Mouse (Mus musculus) CD4-positive, CD25-positive, alpha-beta regulatory T cell, adult 4 months (primary cell): Measurements from ENCODE around the gene Cbx2. TPM values are rescaled to one million over a fixed set of nuclear protein-coding genes. Genes with fewer than 3 reads are reported as not detected.
A peak's percentile ranks its signal among the peaks of the same experiment; 100 is the strongest.

Experiments
- ATAC-seq: one replicate; pipeline ENCODE4 v1.8.0; 2017
- polyA plus RNA-seq, 2 experiments: library from polyadenylated mRNA; unstranded; fragments of 100-300 nt; shearing (Covaris generic); gene quantifications; one replicate each; pipeline ENCODE4 v1.2.1; 2017

The Cbx2 gene
- polyA plus RNA-seq, 2 experiments from 2014 or later, result 1.4 to 1.5 TPM

DNA sequence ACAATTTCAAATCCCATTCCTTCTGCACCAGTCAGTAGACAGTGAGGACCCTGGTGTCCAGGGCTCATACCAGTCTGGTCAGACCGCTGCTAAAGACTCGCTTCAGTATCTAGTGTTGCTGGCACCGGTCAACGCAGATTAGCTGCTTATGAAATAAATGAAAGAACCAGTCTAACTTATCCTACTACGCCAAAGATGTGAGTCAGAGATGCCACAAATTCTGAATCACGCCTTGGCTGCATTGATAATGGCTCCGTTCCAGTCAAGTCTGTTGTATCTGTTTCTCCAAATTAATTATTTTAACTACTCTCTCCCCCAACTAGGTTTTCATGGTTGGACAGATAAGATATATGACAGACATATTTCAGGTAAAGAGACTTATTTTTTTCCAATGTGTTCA, 1.6 kb upstream of the Cbx2 start:
- no peak for ATAC-seq

DNA sequence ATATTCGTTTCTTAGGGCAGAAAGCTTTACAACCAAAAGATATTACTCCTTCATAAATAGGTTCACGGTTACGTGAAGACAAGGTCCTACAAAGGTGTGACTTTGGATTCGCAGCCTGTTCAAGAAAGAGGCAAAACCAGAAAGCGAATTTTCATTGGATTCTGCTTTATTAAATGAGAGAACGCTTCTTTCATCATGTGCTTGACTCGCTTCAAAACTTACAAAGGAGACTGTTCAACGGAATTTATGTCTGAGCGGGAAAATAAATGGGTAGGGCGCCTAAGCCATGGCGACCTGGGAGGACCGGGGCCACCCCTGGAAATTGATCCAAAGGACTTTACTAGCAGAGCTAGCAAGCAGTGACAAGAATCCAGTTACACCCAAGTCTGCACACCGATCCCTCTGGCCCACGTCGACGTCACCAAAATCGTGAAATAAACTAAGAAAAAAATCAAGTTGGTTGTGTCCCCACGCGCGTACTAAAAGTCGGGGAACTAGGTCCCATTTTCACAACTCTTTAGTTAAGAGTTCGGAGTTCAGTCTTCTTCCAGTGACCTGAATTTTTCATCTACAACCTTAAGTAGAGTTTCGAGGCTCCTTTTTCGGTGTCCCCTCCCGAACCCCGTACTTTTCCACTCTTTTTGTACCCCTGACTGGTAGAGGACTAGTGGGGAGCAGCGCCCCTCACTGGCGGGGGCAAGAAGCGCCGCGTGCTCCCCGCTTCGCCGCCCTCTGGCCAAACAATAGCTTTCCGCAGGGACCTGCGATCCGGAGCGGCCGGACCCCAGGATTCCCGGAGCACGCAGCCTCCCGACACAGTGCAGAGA, 481 bp upstream of the Cbx2 start:
- ATAC-seq, result peak; percentile 46

DNA sequence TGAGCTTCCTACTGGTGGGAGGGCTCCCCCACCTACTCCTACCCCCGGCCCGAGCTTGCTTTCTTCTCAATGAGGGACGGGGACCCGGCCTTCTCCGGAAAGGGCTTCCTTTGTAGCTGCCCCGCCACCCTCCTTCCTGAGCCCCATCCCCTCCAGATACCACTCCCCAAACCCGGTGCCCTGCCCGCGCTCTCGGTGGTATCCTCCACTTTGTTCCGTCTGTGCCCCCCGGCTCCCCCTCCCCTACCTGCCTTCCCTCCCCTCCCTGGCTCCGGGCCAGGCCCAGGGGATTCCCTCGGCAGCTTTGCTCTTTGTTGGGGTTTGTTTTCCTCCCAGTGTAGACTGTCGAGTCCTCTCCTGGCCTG, 836 bp downstream of the Cbx2 start:
- peak; percentile 24 for ATAC-seq

DNA sequence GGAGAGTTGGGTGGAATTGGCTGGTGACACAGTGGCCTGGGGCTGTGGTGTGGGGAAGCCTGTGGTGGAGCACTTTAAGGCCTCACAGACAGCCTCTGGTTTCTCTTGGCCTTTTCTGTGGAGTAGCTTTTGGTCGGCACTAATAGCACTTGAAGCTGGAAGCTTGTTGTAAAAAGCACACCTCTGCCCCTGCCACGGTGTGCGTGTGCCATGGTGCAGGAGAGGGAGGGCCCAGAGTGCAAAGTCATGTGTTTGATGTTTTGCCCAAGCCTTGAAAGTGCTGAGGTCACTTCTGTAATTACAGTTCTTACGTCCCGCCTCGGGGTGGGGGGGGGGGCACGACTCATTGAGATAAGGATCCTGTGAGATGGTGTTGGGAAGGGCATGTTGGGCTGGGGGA, 1.5 kb downstream of the Cbx2 start:
- no peak for ATAC-seq

DNA sequence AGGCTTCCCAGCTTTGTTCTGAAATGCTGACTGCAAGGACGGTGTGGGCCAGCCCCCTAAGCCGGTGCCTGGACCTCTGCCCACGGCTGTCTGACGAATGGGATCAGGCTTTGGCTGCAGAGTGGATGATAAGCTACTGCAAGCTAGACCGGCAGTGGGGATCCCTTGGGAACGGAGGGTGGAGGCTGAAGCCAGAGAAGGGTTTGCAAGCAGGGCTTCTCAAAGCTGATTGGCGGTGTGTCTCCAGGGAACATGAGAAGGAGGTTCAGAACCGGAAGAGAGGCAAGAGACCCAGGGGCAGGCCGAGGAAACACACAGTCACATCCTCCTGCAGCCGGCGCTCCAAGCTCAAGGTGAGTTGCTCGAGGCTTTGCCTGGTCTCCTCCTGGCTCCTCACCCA, 3.4 kb downstream of the Cbx2 start:
- ATAC-seq, result no peak

DNA sequence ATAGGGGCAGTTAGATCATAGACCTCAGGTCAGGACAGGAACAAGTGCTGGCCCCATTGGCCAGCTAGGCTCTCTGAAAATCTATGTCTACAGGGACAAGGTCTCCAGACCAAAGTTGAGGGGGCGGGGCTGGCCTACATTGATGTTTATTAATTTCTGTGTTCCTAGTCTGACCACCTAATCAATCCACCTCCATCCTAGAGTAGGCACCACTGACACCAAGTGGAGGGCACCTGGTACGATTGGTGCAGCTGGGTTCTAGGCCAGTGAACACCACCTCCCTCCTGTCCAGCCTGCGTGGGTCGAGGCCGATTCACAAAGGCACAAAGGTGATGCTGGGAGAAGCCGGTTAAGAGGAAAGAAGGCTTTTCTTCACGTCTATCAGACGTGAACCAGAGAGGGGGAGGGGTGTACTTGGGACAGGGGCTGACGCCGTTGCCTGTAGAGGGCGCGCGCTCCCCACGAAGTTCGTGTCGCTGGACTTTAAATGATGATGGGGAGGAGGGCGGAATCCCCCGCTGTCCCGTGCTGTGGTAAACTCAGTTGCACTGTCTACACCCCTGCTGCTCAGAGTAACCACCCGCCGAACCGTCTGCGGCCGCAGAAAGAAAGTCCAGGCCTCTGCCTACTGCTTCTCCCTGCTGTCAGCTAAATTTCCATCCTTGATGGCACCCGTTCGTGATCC, 11.3 kb downstream of the Cbx2 start:
- ATAC-seq, result peak; percentile 86

DNA sequence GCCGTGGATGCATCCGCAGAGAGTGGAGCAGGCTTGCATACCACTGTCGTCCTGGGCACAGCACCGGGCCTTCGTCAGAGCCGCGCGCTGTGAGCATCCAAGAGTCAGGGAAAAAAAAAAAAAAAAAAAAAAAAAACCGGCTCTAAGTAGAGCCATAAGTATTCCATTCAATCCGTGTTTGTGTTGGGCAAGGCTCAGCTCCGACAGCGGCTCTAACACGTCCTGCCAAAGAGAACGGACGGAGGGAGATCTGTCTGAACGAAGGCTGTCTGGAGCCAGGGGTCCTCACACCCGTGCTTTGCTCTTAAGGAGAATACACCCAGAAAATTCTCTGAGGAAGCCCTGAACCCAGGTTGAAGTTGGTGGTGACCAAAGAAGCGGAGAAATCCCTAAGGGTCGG, 11.9 kb downstream of the Cbx2 start:
- ATAC-seq, result peak; percentile 7

DNA sequence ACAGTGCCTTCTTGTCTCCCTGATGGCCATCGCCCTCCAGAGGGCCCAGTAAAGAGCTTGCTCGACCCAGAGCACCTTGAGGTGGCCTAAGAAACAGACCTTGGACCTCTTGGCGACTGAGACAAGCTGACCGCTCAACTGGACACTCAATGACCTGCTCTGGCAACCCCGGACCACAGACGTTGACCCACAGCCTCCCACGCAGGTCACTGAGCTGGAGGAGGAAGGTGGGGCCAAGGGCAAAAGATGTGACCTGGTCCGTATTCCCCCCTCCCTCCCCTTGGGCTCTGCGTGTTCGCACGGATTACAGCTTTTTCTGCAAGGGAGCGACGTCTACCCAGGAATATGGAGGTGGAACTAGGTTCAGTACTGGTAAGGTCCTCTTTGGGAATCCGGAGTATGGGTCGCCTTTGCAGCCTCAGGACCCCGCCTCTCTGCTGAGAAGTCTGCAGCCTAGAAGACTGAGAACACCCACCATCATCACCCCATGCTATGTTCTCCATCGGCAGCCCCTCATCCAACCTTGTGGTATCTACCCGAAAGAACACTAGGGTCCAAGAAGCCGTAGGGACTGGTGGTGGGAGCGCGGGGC, 12.4 kb downstream of the Cbx2 start:
- ATAC-seq, result no peak

DNA sequence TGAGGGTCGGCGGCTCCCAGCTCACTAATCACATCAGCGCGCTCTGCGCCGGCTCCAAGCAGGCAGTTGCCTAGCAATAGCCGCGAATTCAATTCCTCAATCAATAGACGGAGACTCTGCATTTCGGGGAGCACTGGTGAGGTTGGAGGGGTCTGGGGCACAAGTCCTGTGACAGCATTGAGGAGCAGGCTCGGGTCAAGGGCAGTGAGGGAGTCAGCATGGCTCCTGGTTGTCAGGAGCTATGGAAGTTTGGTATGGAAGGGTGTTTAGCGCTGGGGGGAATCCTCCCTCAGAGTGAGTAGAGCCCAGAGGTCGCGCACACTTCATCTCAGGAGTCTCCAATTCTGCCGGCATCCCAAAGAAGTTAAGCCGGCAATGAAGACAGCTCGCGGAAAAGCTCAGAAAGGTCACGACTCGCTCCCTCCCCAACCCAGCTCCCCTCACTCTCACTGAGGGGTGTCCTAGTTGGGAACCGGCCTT, 13.0 kb downstream of the Cbx2 start:
- no peak for ATAC-seq

DNA sequence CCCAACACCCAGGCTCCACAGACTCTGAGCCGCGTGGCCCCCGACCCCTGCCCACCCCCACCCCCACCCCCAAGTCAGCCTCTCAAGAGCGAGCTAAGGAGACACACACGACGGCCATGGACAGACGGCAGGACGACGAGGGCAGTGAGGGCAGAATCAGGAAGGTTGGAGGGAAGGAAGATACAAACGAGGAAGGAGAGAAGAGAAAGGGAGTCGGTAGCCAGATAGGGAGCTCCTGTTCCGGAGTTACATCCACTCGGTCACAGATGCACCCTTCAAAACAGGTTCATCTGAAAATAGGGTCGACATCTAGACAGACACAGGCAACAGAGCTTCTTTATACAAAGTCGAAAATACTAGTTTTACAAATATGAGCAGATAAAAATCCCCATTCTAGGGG, 13.7 kb downstream of the Cbx2 start:
- no peak for ATAC-seq

DNA sequence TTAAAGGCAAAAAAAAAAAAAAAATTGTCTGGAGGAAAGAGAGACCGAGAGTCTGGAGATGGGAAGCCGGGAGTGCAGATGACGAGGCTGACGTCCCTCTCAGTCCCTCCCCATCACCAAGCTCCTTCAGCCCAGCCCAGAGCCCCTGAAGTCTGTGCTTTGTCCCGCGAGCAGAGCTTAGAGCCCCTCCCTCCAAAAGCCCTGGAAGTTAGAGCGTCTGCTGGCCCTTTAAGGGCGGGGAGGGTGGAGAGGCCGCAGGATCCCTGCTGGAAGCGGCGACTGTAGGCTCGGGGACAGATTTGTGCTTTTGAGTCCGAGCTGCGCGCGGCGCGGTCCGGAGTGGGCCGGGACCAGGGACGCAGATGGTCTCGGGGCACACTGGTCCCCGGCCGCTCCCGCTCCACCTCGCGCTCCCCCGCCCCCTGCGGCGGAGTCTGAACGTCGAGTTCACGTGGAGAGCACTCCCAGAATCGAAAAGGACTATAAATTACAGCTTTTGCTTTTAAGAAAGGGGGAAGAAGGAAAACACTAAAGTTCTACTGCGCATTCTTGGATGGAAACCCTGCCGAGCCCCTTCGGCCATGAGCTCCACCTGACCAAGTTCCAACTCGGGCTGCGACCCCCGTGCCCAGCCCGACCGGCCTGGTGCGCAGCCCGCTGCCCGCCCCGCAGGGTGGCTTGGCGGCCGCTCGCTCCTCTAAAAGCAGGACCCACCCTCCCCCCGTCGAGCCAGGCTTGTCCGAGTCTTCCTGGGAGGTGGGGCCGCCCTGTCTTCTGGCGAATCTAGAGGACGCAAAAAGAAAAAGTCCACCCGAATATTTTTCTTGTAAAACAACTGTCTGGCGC, 14.4 kb downstream of the Cbx2 start:
- ATAC-seq, result no peak

DNA sequence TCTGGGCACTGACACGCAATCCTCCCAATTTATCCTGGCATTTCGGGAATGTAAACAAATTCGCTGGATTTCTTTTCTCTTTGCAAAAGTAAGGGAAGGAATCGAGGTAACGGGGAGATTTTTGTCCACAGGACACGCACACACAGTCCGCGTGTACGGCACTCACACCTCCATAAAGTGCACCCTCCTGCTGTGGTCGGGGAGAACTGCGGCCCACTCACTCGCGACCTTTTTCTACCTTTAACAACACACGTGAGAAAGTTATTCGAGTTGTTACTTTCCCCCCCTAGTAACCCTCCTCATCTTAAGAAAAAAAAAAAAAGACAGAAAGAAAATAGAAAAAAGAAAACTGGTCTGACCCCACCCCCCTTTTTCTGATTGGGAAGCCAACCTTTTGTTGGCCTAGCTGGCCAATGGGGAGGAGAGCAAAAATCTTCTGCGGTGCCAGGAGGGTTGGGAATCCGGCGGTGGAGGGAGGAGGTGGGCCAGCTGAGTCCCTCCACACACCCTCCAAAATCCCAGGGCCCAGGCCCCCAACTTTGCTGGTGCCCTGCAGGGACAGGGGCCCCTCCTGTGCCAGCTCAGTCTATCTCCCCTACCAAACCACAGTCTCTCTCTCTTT, 15.1 kb downstream of the Cbx2 start:
- ATAC-seq, result no peak

DNA sequence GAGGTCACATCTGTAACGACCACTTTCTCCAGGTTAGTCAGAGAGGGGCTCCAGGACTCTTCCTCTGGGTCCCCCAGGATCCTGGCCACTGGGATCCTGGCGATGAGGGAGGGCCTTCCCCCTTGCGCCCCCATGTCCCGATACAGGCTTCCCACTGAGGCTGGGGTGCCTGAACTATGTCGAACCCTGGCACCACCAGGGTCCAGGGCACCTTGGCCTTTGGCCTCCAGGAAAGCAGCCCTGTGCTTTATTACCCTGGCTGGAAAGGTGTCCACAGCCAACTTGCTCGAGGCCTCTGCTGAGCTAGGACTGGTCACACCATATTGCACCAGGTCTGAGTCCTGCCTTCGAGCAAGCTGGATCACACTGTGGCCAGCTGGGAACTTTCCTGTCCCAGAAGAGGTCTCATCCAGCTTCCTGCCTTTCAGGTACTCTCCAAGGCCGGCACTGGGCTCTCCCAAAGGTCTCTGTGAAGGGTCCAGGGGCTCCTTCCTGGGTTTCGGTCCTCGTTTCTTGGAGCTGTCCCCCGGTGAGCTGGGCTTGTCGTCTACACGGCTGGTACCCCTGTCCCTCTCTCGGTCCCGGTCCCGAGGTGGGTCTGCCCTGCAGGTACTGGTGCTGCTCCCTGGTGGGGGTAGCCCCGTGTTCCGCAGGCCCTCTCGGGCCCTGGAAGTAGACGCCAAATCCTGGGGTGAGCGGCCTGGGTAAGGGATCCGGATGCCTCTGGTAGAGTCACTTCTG, 16.2 kb downstream of the Cbx2 start:
- ATAC-seq, result no peak

DNA sequence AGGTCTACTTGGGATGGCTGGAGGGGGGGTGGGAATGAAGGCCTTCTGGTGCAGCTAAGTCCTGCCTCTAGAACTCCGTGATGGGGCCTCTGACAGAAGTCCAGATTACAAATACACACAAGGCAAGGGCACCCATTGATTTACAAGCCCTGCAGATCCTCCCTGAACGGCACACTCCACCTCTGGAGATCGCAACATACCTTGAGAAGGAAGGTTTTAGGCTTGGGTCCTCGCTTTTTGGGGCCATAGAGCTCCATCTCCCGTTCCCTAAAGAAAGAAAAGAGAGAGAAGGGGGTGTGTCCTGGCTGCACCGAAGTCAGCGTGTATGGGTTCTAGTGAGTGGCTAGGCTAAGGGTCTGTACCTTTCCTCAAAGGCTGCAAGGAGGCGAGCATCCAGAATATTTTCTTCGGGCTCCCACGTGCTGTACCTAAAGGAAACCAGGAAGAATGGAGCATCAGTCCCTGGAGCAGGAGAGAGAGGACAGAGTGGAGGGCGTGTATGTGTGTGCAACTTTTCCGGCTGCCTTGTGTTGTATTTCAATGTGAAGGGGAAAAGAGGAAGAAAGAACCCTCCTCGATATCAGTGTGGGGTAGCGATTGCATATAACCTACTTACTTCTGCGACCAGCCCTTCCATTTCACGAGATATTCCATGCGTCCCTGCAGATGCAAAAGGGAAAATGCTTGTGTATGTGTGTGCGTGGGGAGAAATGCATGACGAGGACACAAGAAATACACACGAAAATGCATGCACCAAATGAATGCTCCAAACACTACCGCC, 17.2 kb downstream of the Cbx2 start:
- no peak for ATAC-seq

DNA sequence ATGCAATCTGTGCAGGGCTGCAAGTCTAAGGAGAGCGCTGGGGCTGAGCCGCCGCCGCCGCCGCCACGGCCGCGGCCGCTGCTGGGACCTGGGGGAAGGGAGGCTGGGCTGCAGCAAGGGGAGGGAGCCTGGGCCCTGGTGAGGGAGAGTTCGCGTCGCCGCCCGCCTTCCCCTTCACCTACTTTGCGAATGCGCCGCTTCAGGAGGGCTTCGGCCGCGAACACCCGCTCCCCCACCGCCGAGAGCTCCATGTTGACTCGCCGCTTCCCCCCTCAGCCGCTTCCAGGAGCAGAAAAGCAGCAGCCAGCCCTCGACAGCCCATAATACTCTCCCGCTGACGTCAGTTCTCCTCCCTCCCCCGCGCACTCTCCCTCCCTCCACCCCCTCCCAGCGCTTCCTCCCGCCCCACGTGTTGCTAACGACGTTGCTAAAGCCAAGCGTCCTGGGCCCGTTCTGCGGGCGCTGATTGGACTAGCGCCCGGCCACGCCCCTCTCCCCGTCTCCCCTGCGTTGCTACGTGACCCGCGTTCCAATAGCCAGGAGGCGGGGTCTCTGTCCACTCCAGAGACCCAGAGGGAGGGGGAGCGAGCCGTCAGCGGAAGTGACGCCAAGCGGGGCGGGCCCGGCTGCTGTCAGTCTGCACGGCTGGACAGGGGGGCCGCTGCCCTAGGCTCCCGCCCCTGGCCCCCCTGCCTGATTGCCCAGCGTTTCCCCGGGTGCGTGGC, 18.0 kb downstream of the Cbx2 start, which contains the start of gene Cbx8:
TSS of gene Cbx8 (minus strand) at position 370 of the 725 bp plus-strand sequence.
- peak; percentile 93 for ATAC-seq

DNA sequence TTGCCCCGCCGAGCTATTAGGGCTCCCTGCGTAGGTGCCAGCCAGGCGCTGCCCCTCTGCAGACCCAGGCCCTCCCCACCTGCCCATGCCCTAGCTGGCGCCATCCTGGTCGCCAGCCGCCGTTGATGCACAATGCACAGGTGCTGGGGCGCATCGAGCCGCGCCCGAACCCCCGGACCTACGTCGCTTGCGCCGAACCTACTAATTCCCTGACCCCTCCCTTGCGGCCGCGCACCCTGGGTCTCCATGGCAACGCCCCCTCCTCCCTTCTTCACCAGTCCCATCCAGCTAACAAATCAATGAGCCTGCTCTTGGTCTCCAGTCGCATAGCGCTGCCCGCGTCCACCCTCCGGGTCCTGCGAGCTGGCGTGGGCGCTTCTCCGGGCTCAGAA, 18.6 kb downstream of the Cbx2 start:
- ATAC-seq, result peak; percentile 25

DNA sequence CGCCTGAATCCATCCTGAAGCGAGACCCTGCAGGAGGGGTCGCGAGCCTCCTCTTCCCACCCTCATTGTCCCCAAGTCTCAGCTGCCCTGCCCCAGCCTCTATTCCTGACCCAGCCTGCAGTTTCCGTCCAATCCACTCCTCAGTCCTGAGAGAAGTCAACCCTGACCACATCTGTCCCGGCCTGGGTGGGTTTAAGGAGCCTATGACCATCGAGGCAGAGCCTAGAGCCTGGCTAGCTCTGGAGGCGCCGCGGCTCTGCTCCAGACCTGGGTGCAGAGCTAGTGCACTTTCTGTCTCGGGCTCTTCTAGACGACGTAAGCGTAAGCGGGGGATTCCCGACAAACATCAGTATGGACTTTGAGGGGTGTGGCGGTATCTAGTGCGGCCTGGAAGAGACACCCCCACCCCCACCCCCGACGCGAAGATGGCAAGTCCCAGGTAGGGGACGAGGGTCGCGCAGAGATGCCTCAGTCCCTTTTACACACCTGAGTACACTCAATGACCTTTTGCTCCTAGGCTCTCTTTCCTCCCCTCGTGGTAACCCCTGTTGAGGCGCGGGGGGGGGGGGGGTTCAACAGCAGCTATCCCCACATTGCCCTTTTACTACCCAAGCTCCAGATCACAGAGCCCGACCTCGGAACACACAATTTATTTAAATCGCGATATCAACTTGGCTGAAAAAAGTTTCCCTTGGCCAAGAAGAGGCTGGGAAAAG, 19.1 kb downstream of the Cbx2 start:
- no peak for ATAC-seq

DNA sequence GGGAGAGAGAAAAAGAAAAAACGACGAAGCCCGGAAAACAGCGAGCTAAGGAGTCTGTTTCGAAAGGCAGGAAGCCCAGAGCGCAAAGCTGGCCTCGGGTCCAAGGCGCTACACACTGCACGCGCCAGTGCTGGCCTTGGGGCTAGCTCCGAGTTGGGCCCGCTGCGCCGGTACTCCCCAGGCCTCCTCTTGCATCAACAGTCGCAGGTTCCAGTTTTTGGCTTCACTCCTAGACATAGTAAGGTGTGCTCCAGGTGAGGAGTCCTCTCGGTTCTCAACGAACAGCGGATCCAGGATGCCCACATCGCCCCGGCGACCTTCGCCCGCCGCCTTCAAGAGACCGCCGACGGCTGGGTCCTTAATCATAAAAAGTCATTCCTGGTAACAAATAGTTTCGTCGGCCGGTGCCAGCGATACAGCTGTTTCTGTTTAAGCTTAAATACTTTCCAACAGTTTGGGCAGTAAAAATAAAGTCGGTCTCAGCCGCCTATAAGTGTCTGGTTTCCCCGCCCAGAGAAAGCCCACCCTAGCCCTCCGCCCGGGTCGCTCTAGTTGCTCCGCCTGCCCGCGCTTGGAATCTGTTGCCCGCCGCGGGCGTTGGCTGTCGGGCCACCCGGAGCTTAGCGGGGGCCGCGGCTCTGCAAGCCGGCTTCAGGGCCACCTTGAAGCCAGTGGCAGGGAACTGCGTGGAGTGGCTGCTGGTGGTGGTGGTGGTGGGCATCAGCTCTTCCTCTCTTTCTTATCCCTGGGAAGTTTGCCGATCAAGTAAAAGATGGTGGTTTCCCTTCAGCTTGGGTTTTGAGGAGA, 19.9 kb downstream of the Cbx2 start:
- ATAC-seq, result no peak

DNA sequence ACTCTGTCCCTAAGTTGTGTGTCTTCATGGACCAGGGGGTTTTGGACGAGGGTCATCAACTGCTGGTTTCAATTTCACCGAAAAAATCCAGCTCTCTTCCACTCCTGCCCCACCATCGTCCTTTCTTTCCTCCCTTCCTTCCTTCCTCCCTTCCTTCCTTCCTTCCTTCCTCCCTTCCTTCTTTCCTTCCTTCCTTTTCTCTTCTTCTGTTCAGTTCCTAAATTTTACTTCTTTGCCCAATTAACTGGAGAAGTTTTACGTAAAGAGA, 20.4 kb downstream of the Cbx2 start:
- no peak for ATAC-seq
